8 mouse cellular contexts compared by ENCODE assay signal in genomic region chr19:21779106-21779505, GRCm38 (mm10). TPM values are rescaled to one million over a fixed set of nuclear protein-coding genes. Genes with fewer than 3 reads are reported as not detected.
DNase-seq lines count a peak whose midpoint lies in the region; ATAC-seq and TF ChIP-seq lines count a peak whose summit lies in the region.

No protein-coding gene starts in this region.

- H3K4me1 ChIP-seq in hindbrain, embryonic 12.5 days, result peaks cover 50% of the 10 kb centered on the region
- peaks cover 44% of the 10 kb centered on the region for H3K4me1 ChIP-seq in midbrain, embryonic 16.5 days (ENCODE audit: control insufficient read depth, insufficient read depth, low read length)

- H3K27me3 ChIP-seq in hindbrain, embryonic 12.5 days, result no peaks in the 10 kb centered on the region
- no peaks in the 10 kb centered on the region for H3K27me3 ChIP-seq in midbrain, embryonic 16.5 days (ENCODE audit: control insufficient read depth, insufficient read depth, low read depth, low read length)

- H3K9me3 ChIP-seq in hindbrain, embryonic 12.5 days (replicated peaks), result no peaks in the 10 kb centered on the region
- no peaks in the 10 kb centered on the region for H3K9me3 ChIP-seq in midbrain, embryonic 16.5 days (replicated peaks; ENCODE audit: control insufficient read depth, low read length, poor library complexity, severe bottlenecking)

- ATAC-seq in hindbrain, embryonic 12.5 days (ENCODE audit: low FRiP score), result no peak
- ATAC-seq in midbrain, embryonic 16.5 days, result no peak

- DNase-seq in layer of hippocampus, adult 2 months (ENCODE audit: low spot score in 2 of 2), result no peak
- no peak for DNase-seq in layer of hippocampus, adult 8-10 months (ENCODE audit: low spot score in 2 of 2)
- peak; percentile 69 for DNase-seq in cerebellum, adult 9-10 months
- DNase-seq in gastrocnemius, postnatal 10 days, result no peak
- no peak for DNase-seq in left cerebral cortex, postnatal 10 days (ENCODE audit: extremely low spot score in 1 of 2, low spot score in 2 of 2)
- no peak for DNase-seq in thymus, adult 18-20 months

- no peak for TF ChIP-seq CTCF in layer of hippocampus, adult 2 months (conservative IDR thresholded peaks at IDR 0.05)

- peak overlapping the region; percentile 94 for H3K9ac ChIP-seq in hindbrain, embryonic 12.5 days
- peak overlapping the region; percentile 78 for H3K9ac ChIP-seq in midbrain, embryonic 16.5 days (ENCODE audit: low read depth, low read length)

- peak overlapping the region; percentile 80 for H3K4me2 ChIP-seq in hindbrain, embryonic 12.5 days (replicated peaks)
- H3K4me2 ChIP-seq in midbrain, embryonic 16.5 days (ENCODE audit: low read length), result peak overlapping the region; percentile 96

- no peaks in the 10 kb centered on the region for H3K36me3 ChIP-seq in hindbrain, embryonic 12.5 days
- no peaks in the 10 kb centered on the region for H3K36me3 ChIP-seq in midbrain, embryonic 16.5 days (ENCODE audit: control insufficient read depth, insufficient read depth, low read length)

- intact Hi-C loops in left cerebral cortex, postnatal 10 days (cut with DNase I), result loop anchor here (10.0 kb wide), 2 partner anchors 166 to 526 kb away; no protein-coding TSS in a partner anchor

- WGBS in hindbrain, embryonic 12.5 days, result 0% methylated on average over 11 of the region's 11 CpGs
- WGBS in midbrain, embryonic 16.5 days, result under 1% methylated on average over 11 of the region's 11 CpGs

- peak overlapping the region; percentile 97 for H3K4me3 ChIP-seq in layer of hippocampus, adult 2 months
- peak overlapping the region; percentile 92 for H3K4me3 ChIP-seq in hindbrain, embryonic 12.5 days
- peak overlapping the region; percentile 91 for H3K4me3 ChIP-seq in midbrain, embryonic 16.5 days (ENCODE audit: low read depth, low read length)

- H3K27ac ChIP-seq in layer of hippocampus, adult 2 months, result peak overlapping the region; percentile 95
- peak overlapping the region; percentile 97 for H3K27ac ChIP-seq in hindbrain, embryonic 12.5 days
- peak overlapping the region; percentile 96 for H3K27ac ChIP-seq in midbrain, embryonic 16.5 days (ENCODE audit: low read length)

RNA-seq across cellular contexts. Expression of gene Cemip2, which starts 1.0 kb away (rescaled TPM):
- 10 to 100 TPM; 13.3 TPM for total RNA-seq in layer of hippocampus, adult 2 months (2021)
- total RNA-seq in layer of hippocampus, adult 8-10 months (2022), result 10 to 100 TPM; 11.7 to 12.3 (median 12.0) TPM
- polyA plus RNA-seq in hindbrain, embryonic 12.5 days (2016; fragmentation: Nextera tagmentation; extraction: Ambion mirVana), result 90.3 and 92.0 TPM in 2 replicates
- polyA plus RNA-seq in midbrain, embryonic 16.5 days (2015; fragmentation: Nextera tagmentation; extraction: Ambion mirVana), result 28.8 and 38.8 TPM in 2 replicates
- total RNA-seq in gastrocnemius, postnatal 10 days (2021), result 10 to 100 TPM; 10.5 to 14.6 TPM
- 10 to 100 TPM; 17.2 TPM for total RNA-seq in left cerebral cortex, postnatal 10 days (2021)
